Mouse (Mus musculus) limb, embryonic 14.5 days (tissue): ENCODE measurements around the gene Ap1m2. TPM values are rescaled to one million over a fixed set of nuclear protein-coding genes. Genes with fewer than 3 reads are reported as not detected.
"Not testable (repeated sequence)": the region's sequence is repeated elsewhere in the genome, so short reads cannot be mapped to it uniquely, and the experiment has no call there.

Experiments
- ATAC-seq: fragments of 200-750 bp; cut with Nextera tagmentation; 2 replicates; pipeline ENCODE4 v1.8.0; 2017; ENCODE audit warnings: low read depth, moderate number of reproducible peaks, moderate TSS enrichment; ENCODE audit not compliant: low FRiP score
- DNase-seq: peaks from one replicate; pipeline ENCODE4 v3.0.0-alpha.2; 2015; ENCODE audit warnings: low spot score
- H3K27ac ChIP-seq: fragments of 300-500 bp; sonication (generic); replicated peaks from 2 replicates; pipeline ENCODE4 v1.5.1; 2014; ENCODE audit warnings: low read depth, mild to moderate bottlenecking, low read length, moderate library complexity, mixed read lengths
- H3K27me3 ChIP-seq: fragments of 300-500 bp; sonication (generic); 2 replicates; pipeline ENCODE4 v1.6.1; 2014; ENCODE audit warnings: low read length, mixed read lengths; ENCODE audit not compliant: control insufficient read depth, insufficient read depth
- H3K36me3 ChIP-seq: fragments of 300-500 bp; sonication (generic); 2 replicates; pipeline ENCODE4 v1.6.1; 2014; ENCODE audit warnings: mild to moderate bottlenecking, low read length, moderate library complexity, mixed read lengths; ENCODE audit not compliant: control insufficient read depth, insufficient read depth
- H3K4me1 ChIP-seq: fragments of 300-500 bp; sonication (generic); 2 replicates; pipeline ENCODE4 v1.6.1; 2014; ENCODE audit warnings: antibody characterized with exemption, low read length, mixed read lengths; ENCODE audit not compliant: control insufficient read depth, insufficient read depth
- H3K4me2 ChIP-seq: fragments of 300-500 bp; sonication (generic); replicated peaks from 2 replicates; pipeline ENCODE4 v1.6.1; 2014; ENCODE audit warnings: low read depth, mild to moderate bottlenecking, low read length, moderate library complexity; ENCODE audit not compliant: severe bottlenecking
- H3K4me3 ChIP-seq: fragments of 300-500 bp; sonication (generic); replicated peaks from 2 replicates; pipeline ENCODE4 v1.5.1; 2014; ENCODE audit warnings: low read length
- H3K9ac ChIP-seq: fragments of 300-500 bp; sonication (generic); 2 replicates; pipeline ENCODE4 v1.6.1; 2014; ENCODE audit warnings: mild to moderate bottlenecking, low read depth, low read length, moderate library complexity; ENCODE audit not compliant: severe bottlenecking
- H3K9me3 ChIP-seq: fragments of 300-500 bp; sonication (generic); 2 replicates; pipeline ENCODE4 v1.6.1; 2016; ENCODE audit warnings: low read length; ENCODE audit not compliant: control insufficient read depth
- POLR2A ChIP-seq: fragments of 200-500 bp; IDR thresholded peaks from 2 replicates; pipeline ENCODE4 v1.8.0; 2012; ENCODE audit warnings: inconsistent platforms, mild to moderate bottlenecking, moderate library complexity, borderline replicate concordance; ENCODE audit not compliant: insufficient read depth, insufficient read length; ENCODE audit errors: extremely low read depth
- WGBS: fragments of 180-500 bp; shearing (Covaris S2); extraction: QIAGEN DNeasy Blood & Tissue Kit; methylation state at CpG from one replicate; pipeline ENCODE4 v1.1.7; 2014; 5-methylcytosine and 5-hydroxymethylcytosine counted together
- polyA plus RNA-seq, 2 experiments: library from polyadenylated mRNA; depleted of rRNA in 1 of 2; stranded (reverse) in 1 of 2; unstranded in 1 of 2; fragments of >200 nt; fragmentation: Nextera tagmentation in 1 of 2; extraction: Ambion mirVana in 1 of 2; gene quantifications; 2 replicates each; pipeline versions ENCODE4 v1.2.1 to v1.2.3; 2012 to 2014

The Ap1m2 gene
- polyA plus RNA-seq, 2 experiments: 16.3 to 29.3 TPM

GRCm38 (mm10) chr9:21265000-21265561 is 47.1 kb downstream of the Ap1m2 start, which contains the start of gene Atg4d:
TSS of gene Atg4d (plus strand) at chr9:21265293.
- Histone ChIP-seq H3K9ac (peak within 1 kb of the TSS; percentile 82), H3K9me3 (no peaks in the 10 kb centered on the region), H3K27me3 (no peaks in the 10 kb centered on the region), H3K4me3 (peak within 1 kb of the TSS; percentile 95), H3K4me2 (peak within 1 kb of the TSS; percentile 78), H3K4me1 (peaks cover 9% of the 10 kb centered on the region), H3K36me3 (peaks cover 26% of the 10 kb centered on the region), H3K27ac (peak within 1 kb of the TSS; percentile 75)
- peak; percentile 95 for TF ChIP-seq POLR2A
- peak; percentile 98 for ATAC-seq
- DNase-seq: peak; percentile 99
- under 1% methylated on average over 41 of the region's 49 CpGs for WGBS

- DNase-seq: peak; percentile 44
These were observed 47.7 kb downstream of the Ap1m2 start for GRCm38 (mm10) chr9:21264272-21264999.

GRCm38 (mm10) chr9:21261831-21262230 is 50.3 kb downstream of the Ap1m2 start:
- TF ChIP-seq POLR2A: no peak
- Histone ChIP-seq H3K4me2 (no peak overlapping the region), H3K36me3 (no peaks in the 10 kb centered on the region), H3K9ac (no peak overlapping the region), H3K4me3 (no peak overlapping the region), H3K27me3 (no peaks in the 10 kb centered on the region), H3K4me1 (peaks cover 9% of the 10 kb centered on the region), H3K27ac (no peak overlapping the region), H3K9me3 (no peaks in the 10 kb centered on the region)
- DNase-seq (no peak), ATAC-seq (no peak)
- 61% methylated on average over 2 of the region's 2 CpGs for WGBS

More at GRCm38 (mm10) chr9:21264272-21264999, 47.7 kb downstream of the Ap1m2 start:
- Histone ChIP-seq H3K27ac (peak overlapping the region; percentile 75), H3K4me3 (peak overlapping the region; percentile 95), H3K9ac (peak overlapping the region; percentile 82), H3K4me1 (peaks cover 9% of the 10 kb centered on the region), H3K4me2 (peak overlapping the region; percentile 78), H3K9me3 (no peaks in the 10 kb centered on the region), H3K36me3 (peaks cover 21% of the 10 kb centered on the region), H3K27me3 (no peaks in the 10 kb centered on the region)
- WGBS: 13% methylated on average over 17 of the region's 17 CpGs
- peak; percentile 20 for ATAC-seq
- no peak for TF ChIP-seq POLR2A

- Histone ChIP-seq H3K9ac (no peak overlapping the region), H3K27ac (no peak overlapping the region), H3K9me3 (no peaks in the 10 kb centered on the region), H3K27me3 (no peaks in the 10 kb centered on the region), H3K36me3 (no peaks in the 10 kb centered on the region), H3K4me3 (no peak overlapping the region), H3K4me2 (no peak overlapping the region), H3K4me1 (peaks cover 5% of the 10 kb centered on the region)
- ATAC-seq: no peak
- no peak for TF ChIP-seq POLR2A
- WGBS: 68% methylated on average over 5 of the region's 6 CpGs
- no peak for DNase-seq
These were observed 51.6 kb downstream of the Ap1m2 start for GRCm38 (mm10) chr9:21260491-21261040.

- not testable (repeated sequence) for ATAC-seq, H3K36me3 ChIP-seq, H3K27me3 ChIP-seq, H3K9ac ChIP-seq, H3K4me2 ChIP-seq, H3K27ac ChIP-seq, H3K9me3 ChIP-seq, H3K4me1 ChIP-seq, H3K4me3 ChIP-seq, DNase-seq
- WGBS: 85% methylated on average over 4 of the region's 4 CpGs
These were observed 55.8 kb downstream of the Ap1m2 start for GRCm38 (mm10) chr9:21256349-21256748.
